Mouse (Mus musculus): ENCODE measurements around the gene Lpar1. TPM values are rescaled to one million over a fixed set of nuclear protein-coding genes. Genes with fewer than 3 reads are reported as not detected.
A peak's percentile ranks its signal among the peaks of the same experiment; 100 is the strongest.

Lpar1 gene
- polyA plus RNA-seq, 1 experiment from 2014 or later: 16.4 TPM

DNA sequence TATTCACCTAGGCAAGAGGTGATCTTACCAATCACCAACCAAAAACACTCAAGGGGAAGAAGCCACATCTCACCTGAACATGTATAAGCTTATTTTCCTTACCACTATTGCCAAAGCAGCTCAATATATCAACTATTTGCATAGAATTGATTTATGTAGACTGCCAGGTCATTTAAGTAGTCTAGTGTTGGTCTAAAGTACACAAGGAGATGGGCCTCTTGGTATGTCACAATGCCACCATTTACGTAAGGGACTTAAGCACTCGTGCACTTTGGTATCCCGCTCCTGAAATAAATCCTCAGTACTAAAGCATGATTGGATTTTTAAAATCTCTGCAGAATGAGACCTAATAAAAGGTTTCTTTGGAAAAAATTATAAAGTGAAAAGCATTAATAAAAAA lies 12.9 kb downstream of the Lpar1 start:
- Histone ChIP-seq H3K9me3 (0 out of 2 replicates have a peak, but pooled peaks cover 3% of the 10 kb centered on the region), H3K27me3 (no peaks in the 10 kb centered on the region), H3K4me1 (replicated peaks) (no peaks in the 10 kb centered on the region), H3K9ac (no peak overlapping the region), H3K27ac (no peak overlapping the region), H3K4me3 (no peak overlapping the region), H3K36me3 (no peaks in the 10 kb centered on the region), H3K4me2 (no peak overlapping the region)
- WGBS: 96% methylated on average over 3 of the region's 3 CpGs
- no peak for ATAC-seq (ENCODE audit: low FRiP score)

DNA sequence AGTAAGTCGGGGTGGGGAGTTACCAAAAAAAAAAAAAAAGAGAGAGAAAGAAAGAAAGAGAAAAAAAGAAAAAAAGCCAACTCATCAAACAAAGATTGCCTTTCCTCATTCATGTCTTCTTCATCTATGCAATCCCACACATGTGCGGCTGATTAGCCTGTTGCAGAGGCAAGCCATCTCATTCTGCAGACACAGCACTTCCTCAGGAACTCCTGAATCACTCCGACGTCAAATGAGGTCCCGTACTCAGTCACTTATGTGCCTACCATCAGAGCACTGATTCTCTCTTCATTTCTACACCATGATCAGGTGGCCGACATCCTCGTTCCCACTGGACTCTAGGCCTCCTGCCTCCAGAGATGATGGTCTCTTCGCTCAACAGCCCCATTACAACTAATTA lies 13.3 kb downstream of the Lpar1 start:
- H3K9ac ChIP-seq: no peak overlapping the region
- 0 out of 2 replicates have a peak, but pooled peaks cover 3% of the 10 kb centered on the region for H3K9me3 ChIP-seq
- no peak overlapping the region for H3K4me2 ChIP-seq
- H3K4me3 ChIP-seq: no peak overlapping the region
- no peak overlapping the region for H3K27ac ChIP-seq
- 87% methylated on average over 8 of the region's 8 CpGs for WGBS
- no peaks in the 10 kb centered on the region for H3K36me3 ChIP-seq
- ATAC-seq (ENCODE audit: low FRiP score): no peak
- no peaks in the 10 kb centered on the region for H3K4me1 ChIP-seq (replicated peaks)
- no peaks in the 10 kb centered on the region for H3K27me3 ChIP-seq

DNA sequence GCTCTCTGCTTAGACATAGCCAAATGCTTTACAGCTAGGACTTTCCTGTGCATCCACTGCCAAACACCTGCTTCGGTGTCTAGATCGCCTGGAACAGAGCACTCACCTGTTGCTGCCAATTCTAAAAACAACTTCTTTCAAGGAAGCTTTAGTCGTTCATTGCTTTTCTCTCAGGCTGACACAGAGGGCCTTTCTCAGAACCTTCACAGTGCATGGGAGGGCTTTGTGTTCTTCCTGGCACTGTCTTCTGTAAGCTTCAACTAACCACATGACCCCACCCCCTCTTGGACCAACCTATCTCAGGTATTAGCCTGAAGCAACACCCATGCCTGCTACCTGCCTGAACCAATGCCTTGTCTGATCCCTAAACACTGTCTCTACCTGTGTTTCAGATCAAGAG lies 15.0 kb downstream of the Lpar1 start:
- Histone ChIP-seq H3K9me3 (0 out of 2 replicates have a peak, but pooled peaks cover 3% of the 10 kb centered on the region), H3K4me1 (replicated peaks) (peaks cover 9% of the 10 kb centered on the region), H3K4me3 (no peak overlapping the region), H3K9ac (no peak overlapping the region), H3K4me2 (no peak overlapping the region), H3K27ac (no peak overlapping the region), H3K36me3 (no peaks in the 10 kb centered on the region), H3K27me3 (no peaks in the 10 kb centered on the region)
- no peak for ATAC-seq (ENCODE audit: low FRiP score)
- 93% methylated on average over 3 of the region's 3 CpGs for WGBS

GRCm38 (mm10) chr4:58535754-58536153 lies 17.9 kb downstream of the Lpar1 start:
- Histone ChIP-seq H3K27me3 (no peaks in the 10 kb centered on the region), H3K4me2 (no peak overlapping the region), H3K36me3 (no peaks in the 10 kb centered on the region), H3K4me3 (no peak overlapping the region), H3K9ac (no peak overlapping the region), H3K9me3 (0 out of 2 replicates have a peak, but pooled peaks cover 3% of the 10 kb centered on the region), H3K27ac (no peak overlapping the region), H3K4me1 (replicated peaks) (peaks cover 9% of the 10 kb centered on the region)
- ATAC-seq (ENCODE audit: low FRiP score): no peak
- 89% methylated on average over 6 of the region's 6 CpGs for WGBS

- 88% methylated on average over 15 of the region's 15 CpGs for WGBS
- H3K4me2 ChIP-seq: no peak overlapping the region
- no peaks in the 10 kb centered on the region for H3K36me3 ChIP-seq
- H3K9me3 ChIP-seq: 0 out of 2 replicates have a peak, but pooled peaks cover 3% of the 10 kb centered on the region
- H3K27me3 ChIP-seq: no peaks in the 10 kb centered on the region
- H3K4me3 ChIP-seq: no peak overlapping the region
- ATAC-seq (ENCODE audit: low FRiP score): no peak
- H3K27ac ChIP-seq: no peak overlapping the region
- H3K4me1 ChIP-seq (replicated peaks): peaks cover 9% of the 10 kb centered on the region
- H3K9ac ChIP-seq: no peak overlapping the region
Observed at GRCm38 (mm10) chr4:58534726-58535350, 18.9 kb downstream of the Lpar1 start.

DNA sequence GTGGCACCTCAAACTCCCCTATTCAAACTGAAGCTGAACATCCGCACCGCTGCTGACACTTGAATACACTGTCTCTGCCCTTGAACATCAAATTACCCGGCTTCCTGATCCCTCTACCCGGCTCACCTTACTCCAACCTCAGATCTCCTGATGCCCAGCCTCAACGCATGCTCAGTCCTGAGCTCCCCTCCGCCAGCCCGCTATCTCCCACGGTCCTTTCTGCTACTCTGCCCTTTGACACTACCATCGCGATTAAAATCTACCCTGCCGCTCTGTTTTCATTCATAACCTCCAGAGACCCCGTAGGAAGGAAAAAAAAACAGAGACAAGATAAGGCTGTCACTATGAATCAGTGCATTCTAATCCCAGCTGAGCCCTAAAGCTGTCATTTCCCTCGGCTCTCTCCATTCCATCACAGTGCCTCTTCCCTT lies 19.5 kb downstream of the Lpar1 start:
- Histone ChIP-seq H3K9ac (no peak overlapping the region), H3K4me1 (replicated peaks) (peaks cover 9% of the 10 kb centered on the region), H3K4me3 (no peak overlapping the region), H3K4me2 (peak overlapping the region; percentile 27), H3K27me3 (no peaks in the 10 kb centered on the region), H3K9me3 (0 out of 2 replicates have a peak, but pooled peaks cover 3% of the 10 kb centered on the region), H3K36me3 (no peaks in the 10 kb centered on the region), H3K27ac (no peak overlapping the region)
- no peak for ATAC-seq (ENCODE audit: low FRiP score)
- WGBS: 28% methylated on average over 13 of the region's 13 CpGs

DNA sequence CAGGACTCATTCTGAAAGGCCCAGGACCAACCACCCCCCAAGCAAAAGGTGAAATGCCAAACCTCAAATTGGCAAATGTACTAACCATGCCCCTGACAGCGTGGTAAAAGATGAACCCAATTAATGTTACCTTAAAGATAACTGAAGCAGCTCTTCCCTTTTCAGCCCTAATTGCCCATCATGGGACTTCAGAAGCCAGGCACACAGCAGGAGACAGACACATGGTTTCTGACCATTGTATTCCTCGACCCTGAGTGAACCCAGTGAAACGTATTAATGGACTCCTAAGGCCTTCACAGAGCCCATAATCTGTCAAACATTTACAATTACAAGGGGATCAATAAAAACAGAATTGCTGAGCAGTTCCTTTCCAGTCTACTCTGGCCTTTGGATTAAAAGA lies 20.2 kb downstream of the Lpar1 start:
- 0 out of 2 replicates have a peak, but pooled peaks cover 3% of the 10 kb centered on the region for H3K9me3 ChIP-seq
- no peak overlapping the region for H3K9ac ChIP-seq
- no peak overlapping the region for H3K4me2 ChIP-seq
- WGBS: 9% methylated on average over 3 of the region's 3 CpGs
- peaks cover 9% of the 10 kb centered on the region for H3K4me1 ChIP-seq (replicated peaks)
- no peak for ATAC-seq (ENCODE audit: low FRiP score)
- no peaks in the 10 kb centered on the region for H3K27me3 ChIP-seq
- H3K4me3 ChIP-seq: no peak overlapping the region
- no peaks in the 10 kb centered on the region for H3K36me3 ChIP-seq
- H3K27ac ChIP-seq: no peak overlapping the region

GRCm38 (mm10) chr4:58532326-58532725 lies 21.4 kb downstream of the Lpar1 start:
- H3K4me3 ChIP-seq: no peak overlapping the region
- peaks cover 9% of the 10 kb centered on the region for H3K4me1 ChIP-seq (replicated peaks)
- H3K4me2 ChIP-seq: no peak overlapping the region
- no peak overlapping the region for H3K9ac ChIP-seq
- no peaks in the 10 kb centered on the region for H3K27me3 ChIP-seq
- no peak for ATAC-seq (ENCODE audit: low FRiP score)
- H3K9me3 ChIP-seq: 0 out of 2 replicates have a peak, but pooled peaks cover 3% of the 10 kb centered on the region
- 78% methylated on average over 3 of the region's 3 CpGs for WGBS
- H3K27ac ChIP-seq: no peak overlapping the region
- H3K36me3 ChIP-seq: no peaks in the 10 kb centered on the region

- Histone ChIP-seq H3K9ac (no peak overlapping the region), H3K4me3 (no peak overlapping the region), H3K4me1 (replicated peaks) (peaks cover 9% of the 10 kb centered on the region), H3K27ac (no peak overlapping the region), H3K9me3 (no peaks in the 10 kb centered on the region), H3K27me3 (no peaks in the 10 kb centered on the region), H3K4me2 (no peak overlapping the region), H3K36me3 (no peaks in the 10 kb centered on the region)
- ATAC-seq (ENCODE audit: low FRiP score): no peak
- 92% methylated on average over 5 of the region's 5 CpGs for WGBS
Observed at GRCm38 (mm10) chr4:58530706-58531105, 23.0 kb downstream of the Lpar1 start.

DNA sequence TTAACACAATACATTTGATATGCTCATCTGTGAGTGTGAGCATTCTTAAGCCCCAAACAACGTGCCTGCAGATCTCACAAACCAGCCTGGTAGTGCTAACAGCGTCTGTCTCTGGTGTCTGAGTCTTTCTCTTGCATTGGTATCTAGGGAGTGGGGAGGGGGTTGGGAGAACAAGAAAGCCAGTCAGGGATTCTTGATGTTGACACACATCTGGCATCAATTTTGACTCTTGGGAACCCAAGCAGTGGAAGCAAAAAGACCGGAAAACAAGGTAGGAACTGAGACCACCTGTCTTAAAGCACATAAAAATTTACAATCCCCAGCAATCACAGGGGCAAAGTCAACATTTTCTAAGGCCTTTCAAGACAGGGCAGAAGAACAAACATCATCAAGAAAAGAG lies 23.4 kb downstream of the Lpar1 start:
- no peaks in the 10 kb centered on the region for H3K9me3 ChIP-seq
- no peak overlapping the region for H3K4me2 ChIP-seq
- H3K27ac ChIP-seq: no peak overlapping the region
- H3K4me3 ChIP-seq: no peak overlapping the region
- H3K36me3 ChIP-seq: no peaks in the 10 kb centered on the region
- ATAC-seq (ENCODE audit: low FRiP score): no peak
- H3K9ac ChIP-seq: no peak overlapping the region
- 53% methylated on average over 3 of the region's 3 CpGs for whole genome bisulfite sequencing
- peaks cover 9% of the 10 kb centered on the region for H3K4me1 ChIP-seq (replicated peaks)
- H3K27me3 ChIP-seq: no peaks in the 10 kb centered on the region

DNA sequence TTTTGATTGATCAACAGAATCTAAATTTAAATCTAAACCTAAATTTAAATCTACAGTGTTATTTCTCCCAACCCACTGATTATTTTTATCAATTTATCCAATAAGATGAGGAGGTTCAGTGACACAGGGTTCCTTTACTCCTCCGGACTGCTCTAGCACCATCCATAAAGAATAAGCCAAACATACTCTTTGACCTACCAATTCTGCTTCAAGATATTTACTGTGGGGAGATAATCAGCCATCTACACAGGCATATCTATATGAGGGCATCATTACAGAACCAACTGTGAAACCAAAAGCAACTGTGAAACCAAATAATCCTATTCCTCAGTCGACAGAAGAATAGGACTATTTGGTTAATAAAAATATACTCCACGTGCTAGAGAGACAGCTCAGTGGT lies 25.8 kb downstream of the Lpar1 start:
- ATAC-seq (ENCODE audit: low FRiP score): no peak
- no peaks in the 10 kb centered on the region for H3K9me3 ChIP-seq

GRCm38 (mm10) chr4:58521137-58521536 lies 32.6 kb downstream of the Lpar1 start:
- Histone ChIP-seq H3K4me3 (no peak overlapping the region), H3K27me3 (no peaks in the 10 kb centered on the region), H3K4me1 (replicated peaks) (no peaks in the 10 kb centered on the region), H3K9ac (no peak overlapping the region), H3K9me3 (no peaks in the 10 kb centered on the region), H3K4me2 (no peak overlapping the region), H3K27ac (no peak overlapping the region), H3K36me3 (no peaks in the 10 kb centered on the region)
- ATAC-seq (ENCODE audit: low FRiP score): no peak
- 78% methylated on average over 8 of the region's 8 CpGs for WGBS

More for the DNA sequence above, 25.8 kb downstream of the Lpar1 start:
- H3K27me3 ChIP-seq: no peaks in the 10 kb centered on the region
- no peak overlapping the region for H3K9ac ChIP-seq
- H3K4me2 ChIP-seq: no peak overlapping the region
- no peaks in the 10 kb centered on the region for H3K36me3 ChIP-seq
- H3K27ac ChIP-seq: no peak overlapping the region
- H3K4me1 ChIP-seq (replicated peaks): no peaks in the 10 kb centered on the region
- 87% methylated on average over 3 of the region's 3 CpGs for WGBS
- H3K4me3 ChIP-seq: no peak overlapping the region

- H3K27ac ChIP-seq: no peak overlapping the region
- no peak for ATAC-seq (ENCODE audit: low FRiP score)
- WGBS: 91% methylated on average over 5 of the region's 5 CpGs
- no peak overlapping the region for H3K4me2 ChIP-seq
- no peak overlapping the region for H3K4me3 ChIP-seq
- no peaks in the 10 kb centered on the region for H3K36me3 ChIP-seq
- no peaks in the 10 kb centered on the region for H3K27me3 ChIP-seq
- no peak overlapping the region for H3K9ac ChIP-seq
- no peaks in the 10 kb centered on the region for H3K4me1 ChIP-seq (replicated peaks)
- H3K9me3 ChIP-seq: no peaks in the 10 kb centered on the region
Observed at GRCm38 (mm10) chr4:58520531-58520930, 33.2 kb downstream of the Lpar1 start.
